Mouse (Mus musculus): ENCODE results near the gene Tmod4. TPM values are rescaled to one million over a fixed set of nuclear protein-coding genes. Genes with fewer than 3 reads are reported as not detected.
A peak's percentile ranks its signal among the peaks of the same experiment; 100 is the strongest.

Gene Tmod4
- polyA plus RNA-seq, 1 experiment from 2014 or later: 0.19 TPM

DNA sequence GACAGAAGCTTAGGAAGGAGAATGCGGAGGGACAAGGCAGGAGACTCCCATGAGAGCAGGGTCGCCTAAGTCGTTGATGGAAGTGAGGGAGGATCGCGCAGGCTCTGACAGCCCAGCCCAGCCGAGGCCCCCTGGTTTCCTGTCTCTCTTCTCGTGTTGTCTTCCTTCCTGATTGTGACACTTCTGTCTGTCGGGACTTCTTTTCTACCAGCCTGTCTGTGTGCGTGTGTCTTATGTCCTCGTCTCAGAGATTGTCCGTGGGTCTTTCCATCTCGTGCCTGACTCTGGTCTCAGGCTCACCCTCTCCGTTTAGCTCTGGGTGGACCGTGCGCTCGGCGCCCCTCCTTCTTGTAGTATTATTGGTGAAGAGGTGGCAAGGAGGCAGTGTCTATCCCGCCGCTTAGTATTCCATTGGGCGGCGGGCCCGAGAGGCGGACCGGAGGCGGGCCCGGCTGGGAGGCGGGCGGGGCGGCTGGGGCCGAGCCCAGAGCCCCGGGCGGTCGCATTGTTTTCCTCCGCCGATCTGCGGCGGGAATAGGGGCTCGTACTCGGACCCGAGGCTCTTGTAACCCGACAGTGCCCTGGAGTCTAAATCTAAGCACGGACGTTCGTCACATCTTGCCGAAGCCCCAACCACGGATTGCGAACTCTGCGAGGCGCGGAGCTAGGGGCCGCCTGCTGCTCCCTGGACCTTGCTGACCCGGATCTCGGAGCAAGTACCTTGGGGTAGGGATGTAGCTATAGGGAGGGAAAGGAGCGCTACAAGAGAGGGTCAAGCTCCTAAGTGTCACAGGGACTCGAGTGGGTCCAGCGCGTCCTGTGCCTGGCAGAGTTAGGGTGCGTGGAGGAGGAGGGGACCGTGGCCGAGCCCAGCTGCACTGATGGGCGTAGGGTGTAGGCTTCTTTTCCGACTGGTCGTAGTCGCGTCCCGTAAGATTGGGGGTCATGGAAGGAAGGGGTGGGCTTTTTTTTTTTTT is 36.0 kb downstream of the Tmod4 start, which contains the start of gene Sema6c:
TSS of gene Sema6c (plus strand) at position 471 of the 977 bp plus-strand sequence.
- Histone ChIP-seq H3K36me3 (replicated peaks; ENCODE audit: insufficient read depth, low read length) (no peaks in the 10 kb centered on the region), H3K9me3 (ENCODE audit: low read length) (no peaks in the 10 kb centered on the region), H3K27me3 (ENCODE audit: insufficient read depth, low read length) (peaks cover 32% of the 10 kb centered on the region), H3K9ac (replicated peaks) (peak within 1 kb of the TSS; percentile 53), H3K4me2 (ENCODE audit: low read depth, low read length) (peak within 1 kb of the TSS; percentile 98), H3K4me3 (ENCODE audit: low read depth, low read length) (peak within 1 kb of the TSS; percentile 63), H3K27ac (ENCODE audit: low read depth) (no peak within 1 kb of the TSS), H3K4me1 (ENCODE audit: insufficient read depth) (peaks cover 8% of the 10 kb centered on the region; the same call in 1 of the 2 replicates)
- ATAC-seq (peak; percentile 98), DNase-seq (peak; percentile 89)
- TF ChIP-seq CTCF (IDR thresholded peaks at IDR 0.05; ENCODE audit: low read depth) (peak; percentile 10; the same call in 1 of the 2 replicates), EP300 (IDR thresholded peaks at IDR 0.05; ENCODE audit: low read depth) (no peak)
- under 1% methylated on average over 66 of the region's 66 CpGs for WGBS (ENCODE audit: insufficient replicate concordance)

DNA sequence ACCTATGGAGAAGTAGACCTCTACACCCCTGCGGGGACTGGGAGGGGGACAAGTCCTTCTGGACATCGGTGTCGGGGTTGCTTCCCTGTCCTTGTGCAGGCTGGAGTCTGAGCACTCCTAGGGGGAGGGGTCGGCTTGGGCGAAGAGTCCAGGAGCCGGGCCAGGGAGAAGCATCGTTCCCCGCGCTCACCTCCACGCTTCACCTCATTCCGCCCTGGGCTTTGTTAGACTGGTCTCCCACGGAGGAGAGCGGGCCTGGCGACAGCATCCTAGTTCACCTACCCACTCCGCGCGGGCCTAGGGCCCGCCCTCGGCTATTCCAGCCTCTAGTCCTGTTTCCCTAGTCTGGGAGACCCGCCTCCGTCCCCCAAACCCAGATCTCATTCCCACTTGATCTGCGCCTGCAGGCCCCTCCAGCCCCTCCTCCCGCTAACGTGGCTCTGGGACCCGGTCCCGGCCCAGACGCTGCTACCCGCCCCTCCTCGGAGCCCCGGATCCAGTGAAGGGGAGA is 36.8 kb downstream of the Tmod4 start:
- peaks cover 8% of the 10 kb centered on the region; the same call in 1 of the 2 replicates for H3K4me1 ChIP-seq (ENCODE audit: insufficient read depth)
- DNase-seq (no peak), ATAC-seq (no peak)
- no peak overlapping the region; the same call in 1 of the 2 replicates for H3K9ac ChIP-seq (replicated peaks)
- no peaks in the 10 kb centered on the region for H3K36me3 ChIP-seq (replicated peaks; ENCODE audit: insufficient read depth, low read length)
- no peak overlapping the region for H3K27ac ChIP-seq (ENCODE audit: low read depth)
- peaks cover 32% of the 10 kb centered on the region for H3K27me3 ChIP-seq (ENCODE audit: insufficient read depth, low read length)
- 4% methylated on average over 29 of the region's 30 CpGs for WGBS (ENCODE audit: insufficient replicate concordance)
- H3K4me3 ChIP-seq (ENCODE audit: low read depth, low read length): peak overlapping the region; percentile 63
- no peaks in the 10 kb centered on the region for H3K9me3 ChIP-seq (ENCODE audit: low read length)
- no peak for TF ChIP-seq CTCF (IDR thresholded peaks at IDR 0.05; ENCODE audit: low read depth)
- TF ChIP-seq EP300 (IDR thresholded peaks at IDR 0.05; ENCODE audit: low read depth): no peak
- H3K4me2 ChIP-seq (ENCODE audit: low read depth, low read length): peak overlapping the region; percentile 98

DNA sequence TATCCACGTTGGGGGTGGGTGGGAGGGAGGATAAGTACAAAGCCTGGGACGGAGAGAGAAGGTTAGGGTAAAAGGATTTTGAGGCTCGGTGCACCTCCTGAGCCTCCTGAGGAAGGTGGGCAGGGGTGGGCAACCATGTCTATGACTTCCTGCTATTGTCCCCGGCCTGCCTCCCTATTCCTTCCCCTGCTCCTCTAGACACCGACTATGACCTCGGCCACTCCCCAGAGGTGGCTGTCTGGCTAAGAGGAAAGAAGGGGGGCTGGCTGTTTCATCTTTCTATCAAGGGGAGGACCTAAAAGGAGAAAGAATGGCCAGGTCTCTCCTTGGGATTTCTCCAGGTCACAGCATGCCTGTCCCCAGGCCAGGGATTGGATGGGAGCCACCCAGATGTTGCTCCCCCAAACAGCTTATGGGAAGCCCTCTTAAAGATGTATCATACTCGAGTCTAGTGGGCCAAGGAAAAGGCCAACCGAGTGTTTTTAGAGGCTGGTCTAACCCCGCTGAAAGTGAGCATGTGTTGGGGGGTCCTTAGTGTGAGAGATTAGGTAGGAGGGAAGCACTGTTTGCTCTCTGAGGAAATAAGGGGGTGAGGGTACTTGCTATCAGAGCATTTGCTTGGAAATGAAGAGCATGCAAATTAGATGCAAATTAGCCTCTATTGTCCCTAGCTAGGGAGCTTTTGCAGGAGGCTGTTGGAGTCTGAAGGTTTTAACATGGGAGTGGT is 37.5 kb downstream of the Tmod4 start:
- DNase-seq (no peak), ATAC-seq (no peak)
- Histone ChIP-seq H3K9me3 (ENCODE audit: low read length) (no peaks in the 10 kb centered on the region), H3K4me1 (ENCODE audit: insufficient read depth) (peaks cover 8% of the 10 kb centered on the region; the same call in 1 of the 2 replicates), H3K9ac (replicated peaks) (no peak overlapping the region; the same call in 1 of the 2 replicates), H3K36me3 (replicated peaks; ENCODE audit: insufficient read depth, low read length) (no peaks in the 10 kb centered on the region), H3K27ac (ENCODE audit: low read depth) (no peak overlapping the region), H3K4me2 (ENCODE audit: low read depth, low read length) (0 out of 2 replicates have a peak overlapping the region, but pooled peaks have one; percentile 98), H3K27me3 (ENCODE audit: insufficient read depth, low read length) (peaks cover 32% of the 10 kb centered on the region), H3K4me3 (ENCODE audit: low read depth, low read length) (peak overlapping the region; percentile 63; the same call in 1 of the 2 replicates)
- TF ChIP-seq CTCF (IDR thresholded peaks at IDR 0.05; ENCODE audit: low read depth): no peak
- TF ChIP-seq EP300 (IDR thresholded peaks at IDR 0.05; ENCODE audit: low read depth): no peak
- WGBS (ENCODE audit: insufficient replicate concordance): 19% methylated on average over 9 of the region's 9 CpGs

DNA sequence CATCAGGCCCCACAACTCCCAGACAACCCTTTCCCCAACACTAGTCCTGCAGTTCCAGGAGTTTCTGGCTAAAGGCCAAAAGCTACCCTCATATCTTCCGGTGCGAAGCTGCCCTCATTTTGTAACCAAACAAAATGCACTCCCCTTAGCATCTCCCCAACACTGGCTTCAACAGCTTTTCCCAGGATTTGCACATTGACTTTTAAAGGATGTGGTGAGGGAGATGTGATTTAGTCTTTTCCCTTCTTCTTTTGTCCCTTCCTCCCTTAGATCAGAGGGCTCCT is 38.0 kb downstream of the Tmod4 start:
- Histone ChIP-seq H3K9me3 (ENCODE audit: low read length) (no peaks in the 10 kb centered on the region), H3K4me1 (ENCODE audit: insufficient read depth) (peaks cover 8% of the 10 kb centered on the region; the same call in 1 of the 2 replicates), H3K4me3 (ENCODE audit: low read depth, low read length) (no peak overlapping the region), H3K9ac (replicated peaks) (no peak overlapping the region), H3K27me3 (ENCODE audit: insufficient read depth, low read length) (peaks cover 32% of the 10 kb centered on the region), H3K4me2 (ENCODE audit: low read depth, low read length) (no peak overlapping the region), H3K36me3 (replicated peaks; ENCODE audit: insufficient read depth, low read length) (no peaks in the 10 kb centered on the region), H3K27ac (ENCODE audit: low read depth) (no peak overlapping the region)
- no peak for TF ChIP-seq CTCF (IDR thresholded peaks at IDR 0.05; ENCODE audit: low read depth)
- no peak for TF ChIP-seq EP300 (IDR thresholded peaks at IDR 0.05; ENCODE audit: low read depth)
- 59% methylated on average over 2 of the region's 2 CpGs for WGBS (ENCODE audit: insufficient replicate concordance)
- DNase-seq (no peak), ATAC-seq (no peak)

DNA sequence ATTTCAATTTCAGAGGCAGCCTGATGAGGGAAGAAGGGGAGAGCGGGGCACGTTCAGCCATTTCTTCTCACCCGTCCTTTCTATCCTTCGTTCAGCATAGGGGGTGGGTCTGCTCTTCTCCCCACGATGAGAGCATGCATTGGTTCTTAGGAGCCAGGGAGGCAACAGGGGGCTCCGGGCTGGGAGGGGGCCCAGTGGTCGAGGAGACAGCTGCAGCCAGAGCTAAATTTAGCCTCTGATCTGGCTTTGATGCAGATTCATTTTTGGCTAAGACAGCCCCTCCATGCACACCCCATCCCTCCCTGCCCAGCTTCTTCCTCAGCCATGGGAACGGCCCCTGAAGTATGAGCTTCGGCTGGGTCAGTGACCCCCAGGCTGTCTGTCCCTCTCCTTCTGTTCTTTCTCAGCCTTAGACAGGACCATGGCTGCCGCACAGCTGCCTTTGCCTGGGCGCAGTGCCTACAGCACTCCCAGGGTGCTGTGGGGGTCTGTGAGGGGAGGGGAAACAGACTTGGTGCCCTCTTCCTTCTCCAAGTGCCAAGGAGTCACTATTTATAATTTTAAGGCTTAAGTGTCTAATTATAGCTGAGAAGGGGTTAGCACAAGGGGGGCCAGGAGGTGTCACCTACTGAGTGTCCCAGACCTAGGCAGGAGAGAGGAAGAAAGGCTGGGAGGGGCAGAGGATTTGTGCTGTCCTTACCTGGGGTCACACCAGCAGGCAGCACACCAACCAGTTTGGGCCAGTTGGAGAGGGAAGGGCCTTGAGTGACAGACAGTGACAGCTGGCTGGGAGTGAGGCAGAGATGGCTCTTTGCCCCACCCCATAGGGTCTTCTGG is 39.4 kb downstream of the Tmod4 start:
- Histone ChIP-seq H3K36me3 (replicated peaks; ENCODE audit: insufficient read depth, low read length) (no peaks in the 10 kb centered on the region), H3K4me2 (ENCODE audit: low read depth, low read length) (peak overlapping the region; percentile 18; the same call in 1 of the 2 replicates), H3K4me1 (ENCODE audit: insufficient read depth) (peaks cover 8% of the 10 kb centered on the region; the same call in 1 of the 2 replicates), H3K4me3 (ENCODE audit: low read depth, low read length) (no peak overlapping the region), H3K9ac (replicated peaks) (no peak overlapping the region), H3K9me3 (ENCODE audit: low read length) (no peaks in the 10 kb centered on the region), H3K27me3 (ENCODE audit: insufficient read depth, low read length) (peaks cover 32% of the 10 kb centered on the region), H3K27ac (ENCODE audit: low read depth) (no peak overlapping the region)
- WGBS (ENCODE audit: insufficient replicate concordance): 75% methylated on average over 11 of the region's 11 CpGs
- DNase-seq: no peak
- ATAC-seq: no peak
- TF ChIP-seq CTCF (IDR thresholded peaks at IDR 0.05; ENCODE audit: low read depth): no peak
- TF ChIP-seq EP300 (IDR thresholded peaks at IDR 0.05; ENCODE audit: low read depth): no peak
